Mouse (Mus musculus) cerebellum, postnatal 36 days (tissue): ENCODE measurements at regions not wholly inside any gene's neighbourhood (a gene's known extent, or its start where the extent isn't known, plus 50 kb on each side); places are given as distances from the start of the nearest gene placed in this dataset.
A peak's percentile ranks its signal among the peaks of the same experiment; 100 is the strongest.

Experiments
- DNase-seq, 2 experiments: peaks; one replicate each; pipeline ENCODE4 v3.0.0; 2021 to 2022; ENCODE audit warnings: mixed read lengths in 2 of 2

- DNase-seq = no peak
These were observed 321.7 kb upstream of the A1bg start for GRCm38 (mm10) chr15:61244511-61244910.

- no peak for DNase-seq
These were observed 319.4 kb upstream of the A1bg start for GRCm38 (mm10) chr15:61242161-61242681.

- DNase-seq = no peak
These were observed 318.9 kb upstream of the A1bg start for GRCm38 (mm10) chr15:61241741-61242140.

- DNase-seq = no peak
These were observed 317.5 kb upstream of the A1bg start for GRCm38 (mm10) chr15:61240344-61240743.

GRCm38 (mm10) chr15:61239414-61239813, 316.6 kb upstream of the A1bg start:
- no peak for DNase-seq

- DNase-seq = no peak
These were observed 316.2 kb upstream of the A1bg start for GRCm38 (mm10) chr15:61238996-61239395.

- DNase-seq = no peak
These were observed 306.8 kb upstream of the A1bg start for GRCm38 (mm10) chr15:61229579-61229978.

- no peak for DNase-seq
These were observed 300.1 kb upstream of the A1bg start for GRCm38 (mm10) chr15:61222923-61223322.

GRCm38 (mm10) chr15:61210161-61210560, 287.3 kb upstream of the A1bg start:
- no peak for DNase-seq

GRCm38 (mm10) chr15:61189981-61190380, 267.2 kb upstream of the A1bg start:
- no peak for DNase-seq

- DNase-seq = no peak
These were observed 266.7 kb upstream of the A1bg start for GRCm38 (mm10) chr15:61189481-61189880.

- DNase-seq = no peak
These were observed 261.8 kb upstream of the A1bg start for GRCm38 (mm10) chr15:61184597-61184963.

- no peak for DNase-seq
These were observed 261.2 kb upstream of the A1bg start for GRCm38 (mm10) chr15:61183751-61184596.

- no peak for DNase-seq
These were observed 260.5 kb upstream of the A1bg start for GRCm38 (mm10) chr15:61183291-61183690.

- no peak for DNase-seq
These were observed 246.1 kb upstream of the A1bg start for GRCm38 (mm10) chr15:61168842-61169416.

GRCm38 (mm10) chr15:61165050-61165449, 242.2 kb upstream of the A1bg start:
- DNase-seq = no peak

- DNase-seq = no peak
These were observed 238.6 kb upstream of the A1bg start for GRCm38 (mm10) chr15:61161397-61161796.

GRCm38 (mm10) chr15:61160666-61161065, 237.9 kb upstream of the A1bg start:
- DNase-seq = no peak

GRCm38 (mm10) chr15:61159552-61159951, 236.7 kb upstream of the A1bg start:
- DNase-seq = no peak

- DNase-seq = peak; percentile 18 to 28
These were observed 235.3 kb upstream of the A1bg start for GRCm38 (mm10) chr15:61158041-61158545.

GRCm38 (mm10) chr15:61157543-61157942, 234.7 kb upstream of the A1bg start:
- peak; percentile 84 to 93 for DNase-seq

GRCm38 (mm10) chr15:61155530-61155929, 232.7 kb upstream of the A1bg start:
- DNase-seq = no peak

- DNase-seq = no peak
These were observed 231.4 kb upstream of the A1bg start for GRCm38 (mm10) chr15:61154166-61154565.

- no peak for DNase-seq
These were observed 220.0 kb upstream of the A1bg start for GRCm38 (mm10) chr15:61142851-61143250.
